Mouse (Mus musculus) skeletal muscle tissue, postnatal 0 days (tissue): ENCODE measurements around the gene Magee1. TPM values are rescaled to one million over a fixed set of nuclear protein-coding genes. Genes with fewer than 3 reads are reported as not detected.

Experiments used
- polyA plus RNA-seq: library from polyadenylated mRNA; unstranded; fragments of >200 nt; fragmentation: Nextera tagmentation; extraction: Ambion mirVana; gene quantifications from 2 replicates; pipeline ENCODE4 v1.2.1, GENCODE M21; 2015

Gene Magee1
- polyA plus RNA-seq = 5.9 and 7.5 TPM in 2 replicates

DNA sequence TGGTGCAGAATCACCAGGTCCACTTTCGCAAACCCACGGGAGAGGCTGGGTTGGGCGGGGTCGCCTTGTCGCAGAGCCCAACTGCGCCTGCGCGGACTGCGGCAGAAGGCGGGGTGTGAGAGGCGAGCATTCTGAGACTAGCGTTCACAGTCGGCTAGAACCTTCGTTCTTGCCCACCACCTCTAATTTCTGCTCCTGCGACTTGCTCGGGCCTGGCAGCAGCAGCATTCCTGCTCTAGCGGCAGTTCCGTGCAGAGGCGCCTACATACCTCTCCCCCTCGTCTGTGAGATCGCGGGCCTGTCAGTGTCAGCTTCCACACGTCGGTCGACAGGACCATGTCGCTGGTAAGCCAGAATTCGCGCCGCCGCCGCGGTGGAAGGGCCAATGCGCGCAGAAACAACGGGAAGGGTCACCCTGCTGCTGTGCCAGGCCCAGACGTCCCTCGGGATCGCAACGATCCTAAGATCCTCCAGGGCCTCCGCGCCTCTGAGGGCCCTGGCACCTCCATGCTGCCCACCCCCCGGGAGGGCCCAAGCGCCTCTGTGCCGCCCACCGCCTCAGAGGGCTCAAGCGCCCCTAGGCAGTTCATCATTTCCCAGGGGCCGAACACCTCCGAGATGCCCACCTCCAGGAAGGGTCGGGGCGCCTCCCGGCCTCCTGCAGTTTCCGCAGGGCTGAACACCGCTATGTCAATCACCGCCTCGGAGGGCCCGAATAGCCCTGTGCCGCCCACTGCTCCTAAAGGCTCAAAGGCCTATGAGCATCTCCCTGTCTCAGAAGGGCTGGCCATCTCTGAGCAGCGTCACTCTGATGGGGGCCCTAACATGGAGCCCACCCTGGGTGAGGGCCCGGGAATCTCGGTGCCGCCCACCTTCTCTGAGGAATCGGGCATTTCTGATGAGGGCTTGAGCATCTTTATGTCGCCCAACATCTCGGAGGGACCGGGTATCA, at the start of gene Magee1:
Gene Magee1, plus strand, starts transcription at position 104 of the 952 bp plus-strand sequence.

DNA sequence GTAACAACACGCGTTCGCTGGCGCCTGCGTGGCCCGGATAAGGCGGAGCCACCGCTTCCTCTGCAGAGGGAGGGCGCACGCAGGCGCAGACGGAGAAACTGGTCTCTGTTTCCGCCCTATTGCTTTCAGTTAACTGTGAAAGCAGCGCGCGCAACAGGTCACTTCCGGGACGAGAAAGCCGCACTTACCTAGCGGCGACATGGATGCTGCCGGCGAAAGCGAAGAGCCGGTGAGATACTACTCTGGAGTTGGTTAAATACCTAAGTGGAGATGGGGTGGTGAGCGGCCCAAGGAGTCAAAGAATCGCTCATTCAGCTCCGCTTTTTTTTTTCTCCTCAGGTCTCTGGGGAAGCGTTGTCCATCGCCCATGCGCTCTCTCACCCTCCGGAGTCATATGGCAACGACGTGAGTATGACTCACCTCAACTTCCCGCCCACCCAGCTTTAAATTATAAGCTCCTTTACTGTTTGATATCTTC, 40.5 kb upstream of the Magee1 start, which contains the start of gene Pbdc1:
Gene Pbdc1, plus strand, starts transcription at position 142 of the 478 bp plus-strand sequence.

Other genes starting within 250 kb of the Magee1 start
- gene Pbdc1, start 40.6 kb upstream of the Magee1 start, polyA plus RNA-seq = 16.9 and 20.0 TPM in 2 replicates